Mouse (Mus musculus) bone marrow, adult 2 months (tissue): ENCODE results near the gene Atp7a.

Experiments used
- CTCF ChIP-seq: fragments of 200-500 bp; IDR thresholded peaks from 2 replicates; pipeline ENCODE4 v1.5.1; 2011; ENCODE audit warnings: low read length, control low read depth; ENCODE audit not compliant: control insufficient read depth, insufficient read depth
- POLR2A ChIP-seq: fragments of 200-500 bp; IDR thresholded peaks from 2 replicates; pipeline ENCODE4 v1.6.1; 2011; ENCODE audit warnings: low read depth, mild to moderate bottlenecking, control low read depth, low read length, borderline replicate concordance; ENCODE audit not compliant: control insufficient read depth

DNA sequence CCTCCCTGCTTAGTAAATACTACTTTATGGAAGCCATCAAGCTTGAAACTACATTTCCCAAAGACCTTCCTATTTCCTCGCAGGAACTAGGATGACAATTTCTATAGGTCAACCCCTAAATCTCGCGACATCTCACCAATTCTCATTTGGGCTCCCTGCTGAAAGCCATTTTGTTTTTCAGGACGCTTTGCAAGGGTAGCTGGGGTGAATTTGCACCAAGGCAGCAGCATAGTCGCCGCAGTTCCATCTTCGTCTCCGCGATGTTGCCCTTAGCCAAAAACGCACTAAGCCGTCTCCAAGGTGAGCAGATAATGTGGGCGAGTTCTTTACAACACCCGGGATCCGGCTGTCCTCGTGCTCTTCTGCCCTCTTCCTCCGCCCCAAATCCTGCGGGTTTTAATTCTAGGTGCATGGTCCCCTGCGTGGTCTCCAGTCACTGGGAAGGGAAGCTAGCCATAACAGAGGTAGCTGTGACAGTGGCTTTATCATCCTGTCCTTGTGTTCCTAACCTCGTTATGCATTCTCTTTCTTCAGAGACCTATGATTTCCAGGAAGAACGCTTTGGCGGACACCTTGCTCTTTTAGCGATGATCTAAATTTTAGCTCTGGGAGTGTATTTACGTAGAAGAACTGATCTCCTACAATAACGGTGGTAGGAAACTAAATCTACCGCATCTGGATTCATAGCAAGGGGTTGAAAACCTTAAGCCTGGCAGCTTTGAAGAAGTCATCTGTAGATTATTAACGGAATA lies 11.3 kb upstream of the Atp7a start, which contains the start of gene Cox7b:
- TF ChIP-seq POLR2A (no peak), CTCF (no peak)
